In the genomic region with DNA sequence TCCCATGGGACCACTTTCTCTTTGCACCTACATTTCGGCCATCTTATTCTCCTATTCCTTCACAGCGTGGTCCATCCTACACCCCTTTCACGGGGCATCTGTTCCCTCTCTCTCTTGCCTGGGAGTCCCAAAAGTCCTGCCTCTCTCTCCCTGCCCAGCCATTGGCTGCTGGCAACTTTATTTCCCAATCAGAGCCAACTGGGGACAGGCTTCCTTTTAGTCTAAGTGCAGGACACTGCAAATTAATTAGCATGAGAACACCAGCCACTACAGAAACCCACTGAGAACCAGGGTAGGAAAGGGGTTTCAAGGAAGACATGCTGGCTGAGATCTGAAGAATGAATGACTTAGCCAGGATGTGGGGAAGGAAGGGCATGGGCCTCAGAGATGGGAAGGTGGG, we compare ENCODE assay signal across 42 mouse cellular contexts. TPM values are rescaled to one million over a fixed set of nuclear protein-coding genes. Genes with fewer than 3 reads are reported as not detected.
"Had no signal": no experiment of that assay in that cellular context is flagged by ENCODE, and none has a peak within 500 bp of the region (broad histone marks: within the 10 kb centered on the region; RNA-seq: fewer than 3 reads in every experiment).

No protein-coding gene starts in this region.

- H3K4me1 ChIP-seq: limb, embryonic 12.5 days; limb, embryonic 13.5 days; limb, embryonic 15.5 days; lung, embryonic 15.5 days; megakaryocyte, embryonic 14.5 days; midbrain, embryonic 10.5 days; midbrain, embryonic 12.5 days; midbrain, embryonic 13.5 days; midbrain, embryonic 15.5 days; neural tube, embryonic 12.5 days had no signal

- H3K36me3 ChIP-seq: limb, embryonic 10.5 days; limb, embryonic 12.5 days; limb, embryonic 13.5 days; limb, embryonic 15.5 days; liver, embryonic 12.5 days; liver, embryonic 13.5 days; liver, embryonic 15.5 days; lung, embryonic 15.5 days; midbrain, embryonic 10.5 days; midbrain, embryonic 12.5 days; midbrain, embryonic 13.5 days; midbrain, embryonic 15.5 days; neural tube, embryonic 12.5 days had no signal

- DNase-seq: left cerebral cortex, postnatal 4 days; liver; liver, embryonic 13.5 days; liver, postnatal 0 days; lung, adult 18-20 months; lung, adult 2 months; lung, embryonic 14.5 days; lung, postnatal 10 days; lung, postnatal 14 days; lung, postnatal 36 days; lung, postnatal 4 days; midbrain, embryonic 14.5 days had no signal

- H3K4me3 ChIP-seq: limb, embryonic 10.5 days; limb, embryonic 12.5 days; limb, embryonic 13.5 days; limb, embryonic 15.5 days; liver, embryonic 12.5 days; liver, embryonic 13.5 days; liver, embryonic 15.5 days; lung, embryonic 15.5 days; megakaryocyte, embryonic 14.5 days; midbrain, embryonic 10.5 days; midbrain, embryonic 12.5 days; midbrain, embryonic 13.5 days; midbrain, embryonic 15.5 days; myocyte; neural tube, embryonic 12.5 days had no signal

- H3K4me2 ChIP-seq: limb, embryonic 12.5 days; limb, embryonic 13.5 days; limb, embryonic 15.5 days; liver, embryonic 11.5 days; liver, embryonic 12.5 days; liver, embryonic 13.5 days; liver, embryonic 15.5 days; lung, embryonic 14.5 days; lung, embryonic 15.5 days; midbrain, embryonic 11.5 days; midbrain, embryonic 12.5 days; midbrain, embryonic 13.5 days; midbrain, embryonic 15.5 days; neural tube, embryonic 12.5 days had no signal

- ATAC-seq: liver, embryonic 12.5 days; liver, postnatal 0 days; lung, postnatal 0 days; midbrain, embryonic 13.5 days; midbrain, embryonic 15.5 days; midbrain, embryonic 16.5 days had no signal

- H3K9ac ChIP-seq: limb, embryonic 12.5 days; limb, embryonic 13.5 days; limb, embryonic 15.5 days; liver, embryonic 12.5 days; liver, embryonic 13.5 days; liver, embryonic 14.5 days; liver, embryonic 15.5 days; liver, postnatal 0 days; lung, embryonic 14.5 days; lung, embryonic 15.5 days; midbrain, embryonic 12.5 days; midbrain, embryonic 13.5 days; midbrain, embryonic 15.5 days; neural tube, embryonic 12.5 days had no signal

- H3K9me3 ChIP-seq: limb, embryonic 10.5 days; limb, embryonic 12.5 days; limb, embryonic 13.5 days; limb, embryonic 15.5 days; liver, embryonic 12.5 days; liver, embryonic 13.5 days; liver, embryonic 15.5 days; lung, embryonic 15.5 days; megakaryocyte, embryonic 14.5 days; midbrain, embryonic 10.5 days; midbrain, embryonic 12.5 days; midbrain, embryonic 13.5 days; midbrain, embryonic 15.5 days; neural tube, embryonic 12.5 days had no signal

- H3K27ac ChIP-seq: limb, embryonic 10.5 days; limb, embryonic 12.5 days; limb, embryonic 13.5 days; limb, embryonic 15.5 days; liver, embryonic 12.5 days; liver, embryonic 13.5 days; liver, embryonic 14.5 days; liver, embryonic 15.5 days; lung, embryonic 15.5 days; macrophage; midbrain, embryonic 10.5 days; midbrain, embryonic 12.5 days; midbrain, embryonic 13.5 days; midbrain, embryonic 15.5 days; neural tube, embryonic 12.5 days had no signal

- H3K27me3 ChIP-seq: limb, embryonic 12.5 days; limb, embryonic 13.5 days; limb, embryonic 15.5 days; lung, embryonic 15.5 days; midbrain, embryonic 12.5 days; midbrain, embryonic 15.5 days; neural tube, embryonic 12.5 days had no signal

RNA-seq across cellular contexts. Expression of a gene that starts 13.7 kb away (rescaled TPM):
- total RNA-seq: liver, adult 2 months; megakaryocyte progenitor cell, adult 5-6 weeks; megakaryocyte, adult 5-6 weeks; megakaryocyte-erythroid progenitor cell, adult 5-6 weeks; monocyte, adult 5-6 weeks had no signal
- polyA plus RNA-seq: liver, adult 2 months; liver, embryonic 11.5 days; liver, embryonic 16.5 days; liver, postnatal 0 days; lung, adult 2 months; macrophage; myocyte had no signal

RNA-seq across cellular contexts. Expression of a gene that starts 32.0 kb away (rescaled TPM):
- total RNA-seq: liver, adult 2 months; megakaryocyte progenitor cell, adult 5-6 weeks; megakaryocyte, adult 5-6 weeks; megakaryocyte-erythroid progenitor cell, adult 5-6 weeks; monocyte, adult 5-6 weeks had no signal
- polyA plus RNA-seq: liver, adult 2 months; liver, embryonic 14.5 days; liver, embryonic 15.5 days; liver, postnatal 0 days; macrophage; myocyte had no signal

RNA-seq across cellular contexts. Expression of a gene that starts 43.6 kb away (rescaled TPM):
- total RNA-seq: left cerebral cortex, postnatal 10 days; left cerebral cortex, postnatal 14 days; left cerebral cortex, postnatal 25 days; left cerebral cortex, postnatal 36 days; left cerebral cortex, postnatal 4 days; liver, adult 2 months; megakaryocyte, adult 5-6 weeks; megakaryocyte-erythroid progenitor cell, adult 5-6 weeks; monocyte, adult 5-6 weeks had no signal
- polyA plus RNA-seq: liver, adult 2 months; lung, adult 2 months; macrophage had no signal

RNA-seq across cellular contexts. Expression of a gene that starts 54.2 kb away (rescaled TPM):
- total RNA-seq: liver, adult 2 months; megakaryocyte-erythroid progenitor cell, adult 5-6 weeks; monocyte, adult 5-6 weeks had no signal
- polyA plus RNA-seq: limb, embryonic 12.5 days; liver, adult 2 months; liver, embryonic 13.5 days; liver, embryonic 14.5 days; liver, embryonic 15.5 days; liver, postnatal 0 days; macrophage had no signal
